Mouse (Mus musculus) erythroid progenitor cell, adult 5-6 weeks (primary cell): Measurements from ENCODE around the gene Lamb3. TPM values are rescaled to one million over a fixed set of nuclear protein-coding genes. Genes with fewer than 3 reads are reported as not detected.
A peak's percentile ranks its signal among the peaks of the same experiment; 100 is the strongest.

Experiments used
- ATAC-seq: replicated peaks from 2 replicates; pipeline ENCODE4 v1.8.0; 2016; ENCODE audit warnings: moderate number of reproducible peaks, mild to moderate bottlenecking, moderate TSS enrichment, inconsistent platforms; ENCODE audit not compliant: poor library complexity, low FRiP score, severe bottlenecking
- total RNA-seq, 2 experiments: library from RNA; stranded (forward) in 1 of 2; stranded (reverse) in 1 of 2; fragments of 150-400 nt in 1 of 2; fragments of 186-747, 209-891 nt in 1 of 2; gene quantifications; 2 replicates each; pipeline versions ENCODE4 v1.2.3 to v1.2.4; 2015 to 2017; ENCODE audit warnings: low replicate concordance in 2 of 2

Lamb3 gene
- 13.0 TPM in 1 of 2 replicates, not detected in the other for total RNA-seq (2015; ENCODE audit: low replicate concordance)
- 1.3 TPM in 1 of 2 replicates, not detected in the other for total RNA-seq (2017; ENCODE audit: low replicate concordance)

GRCm38 (mm10) chr1:193207503-193207902, at the start of gene Lamb3:
TSS of gene Lamb3 (plus strand) at chr1:193207699.
- ATAC-seq = no peak

- no peak for ATAC-seq
These were observed 48.3 kb upstream of the Lamb3 start for GRCm38 (mm10) chr1:193159163-193159562.

- ATAC-seq = no peak
These were observed 47.9 kb upstream of the Lamb3 start for GRCm38 (mm10) chr1:193159613-193160012.

- no peak for ATAC-seq
These were observed 47.0 kb upstream of the Lamb3 start for GRCm38 (mm10) chr1:193160317-193161032.

GRCm38 (mm10) chr1:193167746-193168145, 39.8 kb upstream of the Lamb3 start, which contains the start of gene A130010J15Rik:
TSS of gene A130010J15Rik (plus strand) at chr1:193168046.
- ATAC-seq = no peak

GRCm38 (mm10) chr1:193169228-193169627, 38.3 kb upstream of the Lamb3 start:
- no peak for ATAC-seq

GRCm38 (mm10) chr1:193169856-193170255, 37.6 kb upstream of the Lamb3 start:
- ATAC-seq = no peak

- peak; percentile 97 for ATAC-seq
These were observed 34.3 kb upstream of the Lamb3 start for GRCm38 (mm10) chr1:193172991-193173809.

- ATAC-seq = no peak
These were observed 33.7 kb upstream of the Lamb3 start for GRCm38 (mm10) chr1:193173810-193174129.

GRCm38 (mm10) chr1:193174143-193174733, 33.3 kb upstream of the Lamb3 start:
- ATAC-seq = no peak

- no peak for ATAC-seq
These were observed 26.4 kb upstream of the Lamb3 start for GRCm38 (mm10) chr1:193181104-193181503.

GRCm38 (mm10) chr1:193188257-193188656, 19.2 kb upstream of the Lamb3 start:
- no peak for ATAC-seq

- ATAC-seq = no peak
These were observed 18.3 kb upstream of the Lamb3 start for GRCm38 (mm10) chr1:193189151-193189621.

- ATAC-seq = no peak
These were observed 17.7 kb upstream of the Lamb3 start for GRCm38 (mm10) chr1:193189771-193190170.

GRCm38 (mm10) chr1:193191675-193192283, 15.7 kb upstream of the Lamb3 start:
- no peak for ATAC-seq

GRCm38 (mm10) chr1:193194416-193195140, 12.9 kb upstream of the Lamb3 start:
- ATAC-seq = no peak

- no peak for ATAC-seq
These were observed 12.2 kb upstream of the Lamb3 start for GRCm38 (mm10) chr1:193195169-193195810.

GRCm38 (mm10) chr1:193197494-193198205, 9.8 kb upstream of the Lamb3 start:
- no peak for ATAC-seq
